Mouse (Mus musculus) kidney, adult 2 months (tissue): ENCODE measurements around the gene Arl3.
A peak's percentile ranks its signal among the peaks of the same experiment; 100 is the strongest.

Experiments
- CTCF ChIP-seq: fragments of 200-500 bp; conservative IDR thresholded peaks from 2 replicates; pipeline ENCODE4 v1.5.1; 2011; ENCODE audit warnings: low read depth, mild to moderate bottlenecking, control low read depth, low read length, moderate library complexity, mixed read lengths; ENCODE audit not compliant: insufficient read depth, insufficient read length
- POLR2A ChIP-seq: fragments of 200-500 bp; IDR thresholded peaks from one replicate; pipeline ENCODE4 v1.6.1; 2011; ENCODE audit warnings: low read depth, low read length, control low read depth

DNA sequence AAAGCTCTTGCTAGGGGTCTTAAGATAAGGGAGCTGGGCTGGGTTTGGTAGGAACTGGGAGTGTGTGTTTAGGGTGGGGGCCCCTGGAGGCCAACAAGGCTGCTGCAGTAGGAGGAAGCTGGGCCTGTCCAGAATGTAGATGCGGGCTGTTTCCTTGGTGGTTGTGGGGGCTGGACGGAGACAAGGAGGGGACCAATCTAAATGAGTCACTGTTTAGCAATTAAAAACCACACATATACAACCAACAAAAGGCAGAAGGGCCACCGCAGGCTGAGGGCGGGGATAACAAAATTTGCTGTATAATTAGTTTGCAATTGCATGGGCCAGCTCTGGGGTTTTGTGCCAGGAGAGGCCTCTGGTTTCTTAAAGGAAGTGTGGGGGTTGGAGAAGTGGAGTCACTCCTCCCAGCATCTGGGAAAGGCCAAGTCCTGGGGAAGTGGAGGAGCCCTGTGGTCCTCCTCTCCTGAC is 68.9 kb downstream of the Arl3 start:
- peak; percentile 24; the same call in 1 of the 2 replicates for TF ChIP-seq CTCF
- TF ChIP-seq POLR2A = no peak
